Mouse (Mus musculus) G1E (cell line): ENCODE results near the gene Krt15.

Source experiments
- CTCF ChIP-seq: IDR thresholded peaks from 2 replicates; pipeline ENCODE4 v1.5.1; 2012; ENCODE audit warnings: low read depth, low read length, inconsistent platforms, mixed read lengths
- GATA1 ChIP-seq: IDR thresholded peaks from 2 replicates; pipeline ENCODE4 v1.6.1; 2012; ENCODE audit warnings: borderline replicate concordance, low read length, inconsistent platforms, mixed read lengths
- TAL1 ChIP-seq: conservative IDR thresholded peaks from 2 replicates; pipeline ENCODE4 v1.6.1; 2012; ENCODE audit warnings: low read depth, low read length, inconsistent platforms, mixed read lengths

DNA sequence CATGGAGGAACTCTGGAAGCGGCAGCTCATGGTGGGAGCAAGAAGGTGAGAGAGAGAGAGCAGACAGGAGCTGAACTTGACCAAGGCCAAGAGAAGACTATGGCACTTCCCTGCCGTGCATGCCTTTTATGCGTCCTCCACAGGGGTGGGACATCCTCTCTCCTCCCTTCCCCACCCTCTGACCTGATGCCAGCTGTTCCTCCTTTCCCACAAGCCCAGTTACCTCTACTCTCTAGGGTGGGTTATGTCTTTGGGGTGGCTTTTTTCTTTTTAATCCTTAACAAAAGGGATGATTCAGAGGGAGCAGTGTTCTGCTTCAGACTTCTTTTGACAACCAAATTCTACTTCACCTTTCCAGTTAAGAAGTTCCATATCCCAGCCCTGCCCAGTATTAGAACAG is 14.3 kb downstream of the Krt15 start, which contains the start of gene Krt13:
- TF ChIP-seq GATA1 (no peak), CTCF (no peak), TAL1 (no peak)
